ENCODE assay signal across 9 mouse cellular contexts in genomic region chr5:23246974-23247373, GRCm38 (mm10).
DNase-seq lines count a peak whose midpoint lies in the region; ATAC-seq and TF ChIP-seq lines count a peak whose summit lies in the region.
"Had no signal": no experiment of that assay in that cellular context is flagged by ENCODE, and none has a peak within 500 bp of the region (broad histone marks: within the 10 kb centered on the region; RNA-seq: fewer than 3 reads in every experiment).

No protein-coding gene starts in this region.

- no peak overlapping the region for H3K27ac ChIP-seq in forebrain, embryonic 14.5 days (ENCODE audit: low read depth, low read length)
- H3K27ac ChIP-seq in forebrain, embryonic 13.5 days = no peak overlapping the region
- no peak overlapping the region for H3K27ac ChIP-seq in bone marrow, adult 2 months (ENCODE audit: control insufficient read depth, insufficient read depth, low read depth, low read length, poor library complexity)

- no peaks in the 10 kb centered on the region for H3K9me3 ChIP-seq in forebrain, embryonic 14.5 days (replicated peaks; ENCODE audit: control insufficient read depth, low read length)
- no peaks in the 10 kb centered on the region for H3K9me3 ChIP-seq in forebrain, embryonic 13.5 days (replicated peaks)

- no peaks in the 10 kb centered on the region for H3K4me1 ChIP-seq in forebrain, embryonic 14.5 days (ENCODE audit: control insufficient read depth, insufficient read depth, low read length)
- no peaks in the 10 kb centered on the region for H3K4me1 ChIP-seq in forebrain, embryonic 13.5 days
- peaks cover 3% of the 10 kb centered on the region for H3K4me1 ChIP-seq in lung, adult 2 months (ENCODE audit: control insufficient read depth, insufficient read depth, low read length)
- H3K4me1 ChIP-seq in bone marrow, adult 2 months (ENCODE audit: control insufficient read depth, insufficient read depth, low read length) = no peaks in the 10 kb centered on the region

- 48% methylated on average over 4 of the region's 4 CpGs for WGBS in forebrain, embryonic 14.5 days
- 43% methylated on average over 4 of the region's 4 CpGs for WGBS in forebrain, embryonic 13.5 days
- 37% methylated on average over 4 of the region's 4 CpGs for WGBS in lung, adult 2 months
- 36% methylated on average over 4 of the region's 4 CpGs for WGBS in bone marrow, adult 2 months

- no peak for ATAC-seq in forebrain, embryonic 14.5 days
- no peak for ATAC-seq in forebrain, embryonic 13.5 days
- ATAC-seq in inflammation-experienced regulatory T-cells, adult 6 months = no peak

- no peak overlapping the region for H3K4me3 ChIP-seq in forebrain, embryonic 14.5 days (ENCODE audit: low read depth, low read length)
- H3K4me3 ChIP-seq in forebrain, embryonic 13.5 days = no peak overlapping the region
- H3K4me3 ChIP-seq in lung, adult 2 months (replicated peaks; ENCODE audit: extremely low read depth, low read depth, low read length) = no peak overlapping the region
- H3K4me3 ChIP-seq in bone marrow, adult 2 months (replicated peaks; ENCODE audit: control insufficient read depth, low read depth, low read length) = no peak overlapping the region
- H3K4me3 ChIP-seq: myocyte had no signal

- no peak overlapping the region for H3K9ac ChIP-seq in forebrain, embryonic 14.5 days (ENCODE audit: low read length)
- H3K9ac ChIP-seq in forebrain, embryonic 13.5 days = no peak overlapping the region

- intact Hi-C loops in heart, postnatal 14 days (cut with DNase I) = no loop called here

- peak; percentile 59 for TF ChIP-seq CTCF in lung, adult 2 months (IDR thresholded peaks at IDR 0.05; ENCODE audit: insufficient read depth, low read length)
- TF ChIP-seq CTCF in bone marrow, adult 2 months (IDR thresholded peaks at IDR 0.05; ENCODE audit: control insufficient read depth, insufficient read depth, low read length) = peak; percentile 49

- no peaks in the 10 kb centered on the region for H3K36me3 ChIP-seq in forebrain, embryonic 14.5 days (ENCODE audit: control insufficient read depth, insufficient read depth, low read length)
- H3K36me3 ChIP-seq in forebrain, embryonic 13.5 days (ENCODE audit: poor library complexity, severe bottlenecking) = no peaks in the 10 kb centered on the region

- no peaks in the 10 kb centered on the region for H3K27me3 ChIP-seq in forebrain, embryonic 14.5 days (replicated peaks; ENCODE audit: control insufficient read depth, insufficient read depth, low read length)
- no peaks in the 10 kb centered on the region for H3K27me3 ChIP-seq in forebrain, embryonic 13.5 days

- peak; percentile 33 for DNase-seq in forebrain, embryonic 14.5 days (ENCODE audit: low spot score)
- peak; percentile 44 for DNase-seq in lung, adult 2 months
- DNase-seq in lung, postnatal 25 days (ENCODE audit: low spot score) = no peak
- peak; percentile 31 to 50 for DNase-seq in heart, postnatal 14 days
- peak; percentile 60 for DNase-seq in naive thymus-derived CD4-positive, alpha-beta T cell, adult 2 months (ENCODE audit: low read depth)

- no peak overlapping the region for H3K4me2 ChIP-seq in forebrain, embryonic 14.5 days (ENCODE audit: low read length)
- no peak overlapping the region for H3K4me2 ChIP-seq in forebrain, embryonic 13.5 days

- no peak for TF ChIP-seq POLR2A in lung, adult 2 months (IDR thresholded peaks at IDR 0.05; ENCODE audit: borderline replicate concordance, extremely low read depth, low read depth, low read length)
- TF ChIP-seq POLR2A in bone marrow, adult 2 months (IDR thresholded peaks at IDR 0.05; ENCODE audit: borderline replicate concordance, control insufficient read depth, low read depth, low read length) = no peak
